Mouse (Mus musculus): ENCODE measurements at regions not wholly inside any gene's neighbourhood (a gene's known extent, or its start where the extent isn't known, plus 50 kb on each side); places are given as distances from the start of the nearest gene placed in this dataset.
A peak's percentile ranks its signal among the peaks of the same experiment; 100 is the strongest.
"Not testable (repeated sequence)": the region's sequence is repeated elsewhere in the genome, so short reads cannot be mapped to it uniquely, and the experiment has no call there.

GRCm38 (mm10) chr14:9400861-9401260 lies 734.8 kb upstream of the 4930452B06Rik start:
- H3K27me3 ChIP-seq (ENCODE audit: control insufficient read depth, insufficient read depth, low read depth, low read length) = no peaks in the 10 kb centered on the region
- no peak for ATAC-seq (ENCODE audit: low read depth)
- no peaks in the 10 kb centered on the region for H3K36me3 ChIP-seq (ENCODE audit: control insufficient read depth, insufficient read depth)
- no peaks in the 10 kb centered on the region for H3K4me1 ChIP-seq (ENCODE audit: control insufficient read depth, low read depth, low read length)
- no peak overlapping the region for H3K27ac ChIP-seq (ENCODE audit: low read length)
- no peaks in the 10 kb centered on the region for H3K9me3 ChIP-seq (replicated peaks; ENCODE audit: control insufficient read depth, low read length)
- H3K9ac ChIP-seq (ENCODE audit: low read depth, low read length) = no peak overlapping the region
- no peak overlapping the region for H3K4me2 ChIP-seq (ENCODE audit: low read depth, low read length)
- no peak overlapping the region for H3K4me3 ChIP-seq (ENCODE audit: low read depth, low read length)
- 42% methylated on average over 1 of the region's 1 CpGs for WGBS (ENCODE audit: insufficient replicate concordance)

GRCm38 (mm10) chr14:9393271-9393771 lies 727.3 kb upstream of the 4930452B06Rik start:
- Histone ChIP-seq H3K4me1 (ENCODE audit: control insufficient read depth, low read depth, low read length) (no peaks in the 10 kb centered on the region), H3K36me3 (ENCODE audit: control insufficient read depth, insufficient read depth) (no peaks in the 10 kb centered on the region), H3K4me3 (ENCODE audit: low read depth, low read length) (no peak overlapping the region), H3K9me3 (replicated peaks; ENCODE audit: control insufficient read depth, low read length) (no peaks in the 10 kb centered on the region), H3K27me3 (ENCODE audit: control insufficient read depth, insufficient read depth, low read depth, low read length) (no peaks in the 10 kb centered on the region), H3K4me2 (ENCODE audit: low read depth, low read length) (no peak overlapping the region), H3K27ac (ENCODE audit: low read length) (no peak overlapping the region), H3K9ac (ENCODE audit: low read depth, low read length) (no peak overlapping the region)
- ATAC-seq (ENCODE audit: low read depth) = peak; percentile 37; the same call in 1 of the 2 replicates
- 7% methylated on average over 4 of the region's 4 CpGs for WGBS (ENCODE audit: insufficient replicate concordance)

GRCm38 (mm10) chr14:9389878-9390536 lies 724.0 kb upstream of the 4930452B06Rik start:
- not testable (repeated sequence) for ATAC-seq (ENCODE audit: low read depth)
- WGBS (ENCODE audit: insufficient replicate concordance) = 65% methylated on average over 5 of the region's 5 CpGs

GRCm38 (mm10) chr14:9389180-9389579 lies 723.1 kb upstream of the 4930452B06Rik start:
- H3K27ac ChIP-seq (ENCODE audit: low read length) = no peak overlapping the region
- H3K27me3 ChIP-seq (ENCODE audit: control insufficient read depth, insufficient read depth, low read depth, low read length) = no peaks in the 10 kb centered on the region
- WGBS (ENCODE audit: insufficient replicate concordance) = 41% methylated on average over 7 of the region's 7 CpGs
- no peak for ATAC-seq (ENCODE audit: low read depth)
- H3K4me3 ChIP-seq (ENCODE audit: low read depth, low read length) = no peak overlapping the region
- no peaks in the 10 kb centered on the region for H3K9me3 ChIP-seq (replicated peaks; ENCODE audit: control insufficient read depth, low read length)
- no peak overlapping the region for H3K4me2 ChIP-seq (ENCODE audit: low read depth, low read length)
- no peaks in the 10 kb centered on the region for H3K4me1 ChIP-seq (ENCODE audit: control insufficient read depth, low read depth, low read length)
- H3K9ac ChIP-seq (ENCODE audit: low read depth, low read length) = no peak overlapping the region
- H3K36me3 ChIP-seq (ENCODE audit: control insufficient read depth, insufficient read depth) = no peaks in the 10 kb centered on the region

More at GRCm38 (mm10) chr14:9389878-9390536, 724.0 kb upstream of the 4930452B06Rik start:
- H3K4me1 ChIP-seq (ENCODE audit: control insufficient read depth, low read depth, low read length); H3K9me3 ChIP-seq (replicated peaks; ENCODE audit: control insufficient read depth, low read length); H3K4me2 ChIP-seq (ENCODE audit: low read depth, low read length); H3K36me3 ChIP-seq (ENCODE audit: control insufficient read depth, insufficient read depth); H3K4me3 ChIP-seq (ENCODE audit: low read depth, low read length); H3K9ac ChIP-seq (ENCODE audit: low read depth, low read length); H3K27ac ChIP-seq (ENCODE audit: low read length); H3K27me3 ChIP-seq (ENCODE audit: control insufficient read depth, insufficient read depth, low read depth, low read length): not testable (repeated sequence)

All from liver, embryonic 16.5 days (tissue).